Mouse (Mus musculus) heart, embryonic 14.5 days (tissue): ENCODE results near the gene Cd4. TPM values are rescaled to one million over a fixed set of nuclear protein-coding genes. Genes with fewer than 3 reads are reported as not detected.
"Not testable (repeated sequence)": the region's sequence is repeated elsewhere in the genome, so short reads cannot be mapped to it uniquely, and the experiment has no call there.

ENCODE experiments used
- ATAC-seq: fragments of 200-750 bp; cut with Nextera tagmentation; 2 replicates; pipeline ENCODE4 v1.8.0; 2017; ENCODE audit warnings: low read depth, moderate TSS enrichment; ENCODE audit not compliant: insufficient number of reproducible peaks, insufficient read depth, low FRiP score
- H3K27ac ChIP-seq, 2 experiments: fragments of 200-500 bp in 1 of 2; fragments of 300-500 bp in 1 of 2; sonication (generic) in 1 of 2; replicated peaks in 1 of 2; 2 replicates each; pipeline ENCODE4 v1.5.1; 2012 to 2014; ENCODE audit warnings: low read depth in 2 of 2, low read length in 2 of 2, control low read depth in 1 of 2, mild to moderate bottlenecking in 1 of 2, mixed read lengths in 1 of 2; ENCODE audit not compliant: control insufficient read depth in 1 of 2, insufficient read depth in 1 of 2
- H3K27me3 ChIP-seq: fragments of 300-500 bp; sonication (generic); 2 replicates; pipeline ENCODE4 v1.6.1; 2014; ENCODE audit warnings: mild to moderate bottlenecking, low read length, control low read depth; ENCODE audit not compliant: control insufficient read depth, insufficient read depth
- H3K36me3 ChIP-seq: fragments of 300-500 bp; sonication (generic); 2 replicates; pipeline ENCODE4 v1.6.1; 2014; ENCODE audit warnings: mild to moderate bottlenecking, control low read depth, low read length, mixed read lengths; ENCODE audit not compliant: control insufficient read depth, insufficient read depth
- H3K4me1 ChIP-seq, 2 experiments: fragments of 200-500 bp in 1 of 2; fragments of 300-500 bp in 1 of 2; sonication (generic) in 1 of 2; 2 replicates each; pipeline ENCODE4 v1.6.1; 2012 to 2014; ENCODE audit warnings: low read length in 2 of 2, control low read depth in 1 of 2, mixed read lengths in 1 of 2; ENCODE audit not compliant: control insufficient read depth in 2 of 2, insufficient read depth in 2 of 2
- H3K4me2 ChIP-seq: fragments of 300-500 bp; sonication (generic); 2 replicates; pipeline ENCODE4 v1.6.1; 2014; ENCODE audit warnings: mild to moderate bottlenecking, low read length
- H3K4me3 ChIP-seq, 2 experiments: fragments of 200-500 bp in 1 of 2; fragments of 300-500 bp in 1 of 2; sonication (generic) in 1 of 2; 2 replicates each; pipeline ENCODE4 v1.5.1; 2012 to 2014; ENCODE audit warnings: low read length in 2 of 2, mild to moderate bottlenecking in 2 of 2, control low read depth in 1 of 2, low read depth in 1 of 2, moderate library complexity in 1 of 2; ENCODE audit not compliant: control insufficient read depth in 1 of 2, insufficient read depth in 1 of 2
- H3K9ac ChIP-seq: fragments of 300-500 bp; sonication (generic); 2 replicates; pipeline ENCODE4 v1.6.1; 2014; ENCODE audit warnings: mild to moderate bottlenecking, low read length
- H3K9me3 ChIP-seq: fragments of 300-500 bp; sonication (generic); 2 replicates; pipeline ENCODE4 v1.6.1; 2016; ENCODE audit warnings: low read length, control low read depth; ENCODE audit not compliant: control insufficient read depth
- WGBS: fragments of 180-500 bp; shearing (Covaris S2); extraction: QIAGEN DNeasy Blood & Tissue Kit; methylation state at CpG from one replicate; pipeline ENCODE4 v1.1.7; 2014; 5-methylcytosine and 5-hydroxymethylcytosine counted together
- polyA plus RNA-seq: library from polyadenylated mRNA; unstranded; fragments of >200 nt; fragmentation: Nextera tagmentation; extraction: Ambion mirVana; gene quantifications from 2 replicates; pipeline ENCODE4 v1.2.1, GENCODE M21; 2014

The Cd4 gene
- polyA plus RNA-seq, 1 experiment from 2014 or later: 0.16 TPM

- Histone ChIP-seq H3K27ac (no peak overlapping the region), H3K27me3 (no peaks in the 10 kb centered on the region), H3K36me3 (peaks cover 38% of the 10 kb centered on the region), H3K9ac (no peak overlapping the region), H3K4me1 (peaks cover 12 to 27% of the 10 kb centered on the region in 2 experiments; a peak in 3 of 4 replicates), H3K9me3 (no peaks in the 10 kb centered on the region), H3K4me3 (no peak overlapping the region), H3K4me2 (no peak overlapping the region)
- ATAC-seq: no peak
- 83% methylated on average over 6 of the region's 6 CpGs for WGBS
These were observed 53.4 kb downstream of the Cd4 start for GRCm38 (mm10) chr6:124834512-124835081.

DNA sequence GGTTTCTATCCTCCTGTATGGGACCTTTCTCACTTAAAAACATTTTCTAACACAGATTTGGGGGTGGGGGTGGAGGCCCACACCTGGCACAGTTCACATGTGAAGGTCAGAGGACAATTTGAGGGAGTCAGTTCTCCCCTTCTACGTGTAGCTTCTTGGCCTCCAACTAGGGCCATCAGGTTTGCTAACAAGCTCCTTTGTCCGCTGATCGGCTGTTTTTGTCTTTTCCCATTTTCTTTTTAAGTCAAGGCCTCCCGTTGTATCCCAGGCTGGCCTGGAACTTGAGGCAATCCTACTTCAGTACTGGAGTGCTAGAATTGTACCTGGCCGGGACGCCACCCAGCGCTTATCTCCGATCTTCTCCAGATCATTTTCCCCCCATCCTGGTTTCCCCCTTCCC is 56.4 kb downstream of the Cd4 start:
- no peak overlapping the region for H3K27ac ChIP-seq
- no peaks in the 10 kb centered on the region for H3K27me3 ChIP-seq
- no peak for ATAC-seq
- no peak overlapping the region for H3K4me2 ChIP-seq
- peaks cover 38% of the 10 kb centered on the region for H3K36me3 ChIP-seq
- WGBS: 95% methylated on average over 8 of the region's 8 CpGs
- no peak overlapping the region for H3K9ac ChIP-seq
- no peak overlapping the region for H3K4me3 ChIP-seq
- no peaks in the 10 kb centered on the region for H3K9me3 ChIP-seq
- H3K4me1 ChIP-seq: peaks cover 13 to 29% of the 10 kb centered on the region in 2 experiments

DNA sequence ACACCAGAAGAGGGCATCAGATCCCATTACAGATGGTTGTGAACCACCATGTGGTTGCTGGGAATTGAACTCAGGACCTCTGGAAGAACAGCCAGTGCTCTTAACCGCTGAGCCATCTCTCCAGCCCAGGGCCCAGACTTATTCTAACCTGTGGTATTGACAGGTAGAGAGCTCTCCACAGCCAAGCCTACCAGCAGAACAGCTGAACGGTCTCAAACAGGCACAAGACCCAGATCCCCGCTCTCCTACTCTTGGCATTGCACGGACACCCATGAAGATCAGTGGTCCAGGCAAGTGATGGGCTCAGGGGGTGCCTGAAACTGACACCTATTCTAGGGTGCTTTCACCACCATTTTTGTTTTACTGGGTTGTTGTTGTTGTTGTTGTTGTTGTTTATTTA is 56.8 kb downstream of the Cd4 start:
- Histone ChIP-seq H3K36me3 (peaks cover 40% of the 10 kb centered on the region), H3K4me3 (peak overlapping the region in 1 of 2 experiments; percentile 68; a peak in 1 of 4 replicates), H3K4me2 (peak overlapping the region; percentile 90), H3K4me1 (peaks cover 13 to 25% of the 10 kb centered on the region in 2 experiments)
- not testable (repeated sequence) for H3K27me3 ChIP-seq, ATAC-seq, H3K9me3 ChIP-seq, H3K9ac ChIP-seq, H3K27ac ChIP-seq
- 95% methylated on average over 4 of the region's 4 CpGs for WGBS

- H3K9ac ChIP-seq: peak overlapping the region; percentile 86
- peaks cover 8 to 17% of the 10 kb centered on the region in 2 experiments for H3K4me1 ChIP-seq
- no peaks in the 10 kb centered on the region for H3K9me3 ChIP-seq
- peak overlapping the region; percentile 68 to 87 for H3K4me3 ChIP-seq
- under 1% methylated on average over 38 of the region's 38 CpGs for WGBS
- H3K4me2 ChIP-seq: peak overlapping the region; percentile 90
- H3K36me3 ChIP-seq: peaks cover 49% of the 10 kb centered on the region
- ATAC-seq: peak; percentile 83
- H3K27ac ChIP-seq: peak overlapping the region; percentile 94 to 99
- no peaks in the 10 kb centered on the region for H3K27me3 ChIP-seq
These were observed 58.0 kb downstream of the Cd4 start for GRCm38 (mm10) chr6:124829799-124830700.

DNA sequence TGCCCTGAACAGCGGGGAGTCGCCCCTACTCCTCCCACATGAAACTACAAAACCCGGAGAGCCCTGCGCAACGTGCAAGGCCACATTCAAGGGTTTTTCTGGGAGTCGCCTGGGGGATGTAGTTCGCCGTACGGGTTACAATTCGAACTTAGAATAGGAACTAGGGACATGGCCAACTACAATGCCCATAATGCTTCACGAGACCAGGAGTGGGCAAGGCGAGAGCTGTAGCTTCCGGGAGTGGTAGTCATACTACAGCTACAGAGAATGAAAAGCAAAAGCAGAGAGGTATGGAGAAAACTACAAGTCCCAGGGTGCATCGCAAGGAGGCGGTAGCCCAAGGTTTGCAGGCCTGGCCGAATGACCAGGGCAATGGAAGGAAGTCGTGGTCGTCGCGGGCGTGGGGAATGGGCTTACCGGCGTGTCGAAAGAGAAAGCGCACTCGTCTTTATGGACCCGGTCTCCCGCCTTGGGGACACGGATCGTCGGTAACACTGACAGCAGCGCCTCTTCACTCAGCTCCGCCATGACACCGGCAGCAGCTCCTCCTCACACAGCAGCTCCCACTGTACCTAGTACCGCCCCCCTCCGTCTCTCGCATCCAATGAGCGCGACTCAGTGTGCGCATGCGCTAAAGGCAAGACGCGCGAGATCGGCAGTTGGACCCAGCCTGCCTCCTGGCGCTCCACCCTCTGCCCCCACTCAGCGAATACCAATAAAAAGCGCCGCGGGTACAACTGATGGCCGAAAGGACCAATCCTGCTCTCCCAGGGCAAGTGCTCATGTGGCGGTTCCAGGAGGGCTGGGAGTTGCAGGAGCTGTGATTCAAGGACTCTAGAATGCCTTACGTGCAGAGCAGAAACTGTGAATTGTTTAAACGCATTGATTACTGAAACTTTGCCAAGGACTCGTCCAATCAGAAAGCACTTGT is 58.9 kb downstream of the Cd4 start, which contains the start of the genes Usp5 and Cdca3:
TSS of gene Usp5 (minus strand) at position 617 of the 931 bp plus-strand sequence.
TSS of gene Cdca3 (plus strand) at position 680 of the 931 bp plus-strand sequence.
- Histone ChIP-seq H3K4me3 (peak within 1 kb of the TSS; percentile 68 to 87), H3K4me2 (peak within 1 kb of the TSS; percentile 97), H3K27me3 (no peaks in the 10 kb centered on the region), H3K9ac (peak within 1 kb of the TSS; percentile 86), H3K9me3 (no peaks in the 10 kb centered on the region), H3K27ac (peak within 1 kb of the TSS; percentile 94 to 99), H3K4me1 (peaks cover 8 to 17% of the 10 kb centered on the region in 2 experiments), H3K36me3 (peaks cover 49% of the 10 kb centered on the region)
- under 1% methylated on average over 55 of the region's 55 CpGs for WGBS
- ATAC-seq: peak; percentile 93

GRCm38 (mm10) chr6:124828101-124828592 is 59.9 kb downstream of the Cd4 start:
- Histone ChIP-seq H3K27ac (peak overlapping the region in 1 of 2 experiments; percentile 61; a peak in 3 of 4 replicates), H3K4me3 (peak overlapping the region; percentile 68 to 81), H3K4me1 (peaks cover 8 to 17% of the 10 kb centered on the region in 2 experiments), H3K9me3 (no peaks in the 10 kb centered on the region), H3K9ac (peak overlapping the region; percentile 80), H3K27me3 (no peaks in the 10 kb centered on the region), H3K36me3 (peaks cover 49% of the 10 kb centered on the region), H3K4me2 (peak overlapping the region; percentile 97)
- 25% methylated on average over 10 of the region's 10 CpGs for WGBS
- no peak for ATAC-seq

DNA sequence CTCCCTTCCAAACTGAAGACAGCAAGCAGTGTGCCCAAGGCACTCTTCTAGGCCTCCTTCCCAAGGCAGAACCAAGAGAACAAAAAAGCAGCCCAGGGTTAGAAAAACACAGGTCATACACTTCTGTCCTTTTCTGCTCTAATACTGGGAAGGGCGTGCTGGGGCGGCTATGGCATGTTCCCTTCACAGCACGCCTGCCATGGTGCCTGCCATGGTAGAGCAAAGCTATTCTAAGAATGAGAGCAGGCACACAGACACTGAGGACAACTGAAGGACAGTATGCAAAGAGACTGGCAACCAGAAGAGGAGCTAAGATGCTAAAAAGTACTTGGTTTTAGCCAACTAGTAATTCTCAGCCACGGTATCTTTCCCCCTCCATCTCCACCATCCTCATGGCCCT is 66.0 kb downstream of the Cd4 start:
- Histone ChIP-seq H3K9me3 (no peaks in the 10 kb centered on the region), H3K4me1 (no peaks in the 10 kb centered on the region), H3K4me3 (no peak overlapping the region), H3K36me3 (peaks cover 93% of the 10 kb centered on the region), H3K27ac (peak overlapping the region; percentile 19 to 32; a peak in 1 of 4 replicates), H3K27me3 (no peaks in the 10 kb centered on the region), H3K9ac (no peak overlapping the region), H3K4me2 (no peak overlapping the region)
- no peak for ATAC-seq
- WGBS: 86% methylated on average over 4 of the region's 4 CpGs
